Mouse (Mus musculus) G1E (cell line): Measurements from ENCODE around the gene Snai3.

Experiments used
- CTCF ChIP-seq: IDR thresholded peaks from 2 replicates; pipeline ENCODE4 v1.5.1; 2012; ENCODE audit warnings: low read depth, low read length, inconsistent platforms, mixed read lengths
- GATA1 ChIP-seq: IDR thresholded peaks from 2 replicates; pipeline ENCODE4 v1.6.1; 2012; ENCODE audit warnings: borderline replicate concordance, low read length, inconsistent platforms, mixed read lengths
- GATA2 ChIP-seq: IDR thresholded peaks from 2 replicates; pipeline ENCODE4 v1.6.1; 2012; ENCODE audit warnings: low read depth, low read length, inconsistent platforms, borderline replicate concordance
- POLR2AphosphoS5 ChIP-seq: IDR thresholded peaks from 2 replicates; pipeline ENCODE4 v1.6.1; 2012; ENCODE audit warnings: low read depth, low read length, inconsistent platforms; ENCODE audit not compliant: insufficient replicate concordance
- TAL1 ChIP-seq: conservative IDR thresholded peaks from 2 replicates; pipeline ENCODE4 v1.6.1; 2012; ENCODE audit warnings: low read depth, low read length, inconsistent platforms, mixed read lengths

GRCm38 (mm10) chr8:122423659-122424058 is 36.9 kb downstream of the Snai3 start:
- TF ChIP-seq CTCF (no peak), GATA1 (no peak), POLR2AphosphoS5 (no peak), TAL1 (no peak), GATA2 (no peak)
